Mouse (Mus musculus): ENCODE results near the gene Hba-x. TPM values are rescaled to one million over a fixed set of nuclear protein-coding genes. Genes with fewer than 3 reads are reported as not detected.
"Not testable (repeated sequence)": the region's sequence is repeated elsewhere in the genome, so short reads cannot be mapped to it uniquely, and the experiment has no call there.

Gene Hba-x
- total RNA-seq, 1 experiment = not detected

- Histone ChIP-seq H3K36me3 (ENCODE audit: control insufficient read depth, insufficient read depth, low read length, poor library complexity, severe bottlenecking) (no peaks in the 10 kb centered on the region), H3K9me3 (ENCODE audit: control insufficient read depth, insufficient read depth, low read depth, low read length) (no peaks in the 10 kb centered on the region), H3K4me1 (ENCODE audit: control insufficient read depth in 2 of 2, insufficient read depth in 2 of 2, low read length in 2 of 2, poor library complexity in 1 of 2) (no peaks in the 10 kb centered on the region; a peak in 1 of 4 replicates), H3K9ac (ENCODE audit: insufficient read depth, low read depth, low read length, poor library complexity, severe bottlenecking) (no peak overlapping the region), H3K4me3 (ENCODE audit: insufficient read depth in 1 of 2, low read depth in 1 of 2, low read length in 2 of 2, poor library complexity in 1 of 2, severe bottlenecking in 1 of 2) (no peak overlapping the region), H3K27ac (ENCODE audit: insufficient read depth, low read depth, low read length, poor library complexity, severe bottlenecking) (no peak overlapping the region)
- no peak for DNase-seq (ENCODE audit: low read depth, low spot score)
- in situ Hi-C loops (cut with MboI; ENCODE audit: low sequenced_read_pairs in 2 of 2, unreplicated experiment in 2 of 2) = no loop called here
- TF ChIP-seq HCFC1 (IDR thresholded peaks at IDR 0.05; ENCODE audit: borderline replicate concordance, insufficient read depth, low read length) (no peak), MAFK (IDR thresholded peaks at IDR 0.05; ENCODE audit: insufficient read depth, low read depth, low read length) (no peak), CHD2 (IDR thresholded peaks at IDR 0.05; ENCODE audit: low read depth, low read length) (no peak), ZC3H11A (IDR thresholded peaks at IDR 0.05; ENCODE audit: borderline replicate concordance, low read depth, low read length) (no peak), ZNF384 (IDR thresholded peaks at IDR 0.05; ENCODE audit: low read depth, low read length) (no peak)
Measured at GRCm38 (mm10) chr11:32280646-32281045, 4.4 kb downstream of the Hba-x start.

GRCm38 (mm10) chr11:32281416-32282144 is 5.4 kb downstream of the Hba-x start:
- H3K4me1 ChIP-seq (ENCODE audit: control insufficient read depth in 2 of 2, insufficient read depth in 2 of 2, low read length in 2 of 2, poor library complexity in 1 of 2) = no peaks in the 10 kb centered on the region; a peak in 1 of 4 replicates
- H3K9ac ChIP-seq (ENCODE audit: insufficient read depth, low read depth, low read length, poor library complexity, severe bottlenecking) = no peak overlapping the region
- in situ Hi-C loops (cut with MboI; ENCODE audit: low sequenced_read_pairs in 2 of 2, unreplicated experiment in 2 of 2) = no loop called here
- no peak overlapping the region for H3K27ac ChIP-seq (ENCODE audit: insufficient read depth, low read depth, low read length, poor library complexity, severe bottlenecking)
- TF ChIP-seq MAFK (IDR thresholded peaks at IDR 0.05; ENCODE audit: insufficient read depth, low read depth, low read length) = no peak
- H3K36me3 ChIP-seq (ENCODE audit: control insufficient read depth, insufficient read depth, low read length, poor library complexity, severe bottlenecking) = no peaks in the 10 kb centered on the region
- no peaks in the 10 kb centered on the region for H3K9me3 ChIP-seq (ENCODE audit: control insufficient read depth, insufficient read depth, low read depth, low read length)
- no peak overlapping the region for H3K4me3 ChIP-seq (ENCODE audit: insufficient read depth in 1 of 2, low read depth in 1 of 2, low read length in 2 of 2, poor library complexity in 1 of 2, severe bottlenecking in 1 of 2)
- DNase-seq (ENCODE audit: low read depth, low spot score) = no peak

- H3K36me3 ChIP-seq (ENCODE audit: control insufficient read depth, insufficient read depth, low read length, poor library complexity, severe bottlenecking); in situ Hi-C loops (cut with MboI; ENCODE audit: low sequenced_read_pairs in 2 of 2, unreplicated experiment in 2 of 2); H3K27ac ChIP-seq (ENCODE audit: insufficient read depth, low read depth, low read length, poor library complexity, severe bottlenecking); DNase-seq (ENCODE audit: low read depth, low spot score); H3K9me3 ChIP-seq (ENCODE audit: control insufficient read depth, insufficient read depth, low read depth, low read length); H3K9ac ChIP-seq (ENCODE audit: insufficient read depth, low read depth, low read length, poor library complexity, severe bottlenecking); H3K4me1 ChIP-seq (ENCODE audit: control insufficient read depth in 2 of 2, insufficient read depth in 2 of 2, low read length in 2 of 2, poor library complexity in 1 of 2); H3K4me3 ChIP-seq (ENCODE audit: insufficient read depth in 1 of 2, low read depth in 1 of 2, low read length in 2 of 2, poor library complexity in 1 of 2, severe bottlenecking in 1 of 2): not testable (repeated sequence)
Measured at GRCm38 (mm10) chr11:32283091-32283777, 7.0 kb downstream of the Hba-x start, which contains the start of gene Hba-a1. Gene Hba-a1 (plus strand): TSS chr11:32283511.

GRCm38 (mm10) chr11:32284582-32284981 is 8.4 kb downstream of the Hba-x start:
- not testable (repeated sequence) for H3K4me1 ChIP-seq (ENCODE audit: control insufficient read depth in 2 of 2, insufficient read depth in 2 of 2, low read length in 2 of 2, poor library complexity in 1 of 2); H3K9ac ChIP-seq (ENCODE audit: insufficient read depth, low read depth, low read length, poor library complexity, severe bottlenecking)

GRCm38 (mm10) chr11:32285031-32285775 is 9.0 kb downstream of the Hba-x start:
- H3K9me3 ChIP-seq (ENCODE audit: control insufficient read depth, insufficient read depth, low read depth, low read length) = no peaks in the 10 kb centered on the region
- in situ Hi-C loops (cut with MboI; ENCODE audit: low sequenced_read_pairs in 2 of 2, unreplicated experiment in 2 of 2) = no loop called here
- no peak overlapping the region for H3K27ac ChIP-seq (ENCODE audit: insufficient read depth, low read depth, low read length, poor library complexity, severe bottlenecking)
- H3K4me3 ChIP-seq (ENCODE audit: insufficient read depth in 1 of 2, low read depth in 1 of 2, low read length in 2 of 2, poor library complexity in 1 of 2, severe bottlenecking in 1 of 2) = no peak overlapping the region
- H3K36me3 ChIP-seq (ENCODE audit: control insufficient read depth, insufficient read depth, low read length, poor library complexity, severe bottlenecking) = no peaks in the 10 kb centered on the region
- no peaks in the 10 kb centered on the region for H3K4me1 ChIP-seq (ENCODE audit: control insufficient read depth in 2 of 2, insufficient read depth in 2 of 2, low read length in 2 of 2, poor library complexity in 1 of 2)
- TF ChIP-seq HCFC1 (IDR thresholded peaks at IDR 0.05; ENCODE audit: borderline replicate concordance, insufficient read depth, low read length) = no peak
- no peak for TF ChIP-seq ZNF384 (IDR thresholded peaks at IDR 0.05; ENCODE audit: low read depth, low read length)
- no peak for TF ChIP-seq MAFK (IDR thresholded peaks at IDR 0.05; ENCODE audit: insufficient read depth, low read depth, low read length)
- no peak for TF ChIP-seq CHD2 (IDR thresholded peaks at IDR 0.05; ENCODE audit: low read depth, low read length)
- TF ChIP-seq ZC3H11A (IDR thresholded peaks at IDR 0.05; ENCODE audit: borderline replicate concordance, low read depth, low read length) = no peak
- no peak overlapping the region for H3K9ac ChIP-seq (ENCODE audit: insufficient read depth, low read depth, low read length, poor library complexity, severe bottlenecking)
- no peak for DNase-seq (ENCODE audit: low read depth, low spot score)

More at GRCm38 (mm10) chr11:32284582-32284981, 8.4 kb downstream of the Hba-x start:
- in situ Hi-C loops (cut with MboI; ENCODE audit: low sequenced_read_pairs in 2 of 2, unreplicated experiment in 2 of 2); H3K4me3 ChIP-seq (ENCODE audit: insufficient read depth in 1 of 2, low read depth in 1 of 2, low read length in 2 of 2, poor library complexity in 1 of 2, severe bottlenecking in 1 of 2); H3K27ac ChIP-seq (ENCODE audit: insufficient read depth, low read depth, low read length, poor library complexity, severe bottlenecking); H3K36me3 ChIP-seq (ENCODE audit: control insufficient read depth, insufficient read depth, low read length, poor library complexity, severe bottlenecking); DNase-seq (ENCODE audit: low read depth, low spot score); H3K9me3 ChIP-seq (ENCODE audit: control insufficient read depth, insufficient read depth, low read depth, low read length): not testable (repeated sequence)

GRCm38 (mm10) chr11:32285887-32286286 is 9.7 kb downstream of the Hba-x start:
- H3K9ac ChIP-seq (ENCODE audit: insufficient read depth, low read depth, low read length, poor library complexity, severe bottlenecking); in situ Hi-C loops (cut with MboI; ENCODE audit: low sequenced_read_pairs in 2 of 2, unreplicated experiment in 2 of 2); DNase-seq (ENCODE audit: low read depth, low spot score); H3K4me1 ChIP-seq (ENCODE audit: control insufficient read depth in 2 of 2, insufficient read depth in 2 of 2, low read length in 2 of 2, poor library complexity in 1 of 2); H3K27ac ChIP-seq (ENCODE audit: insufficient read depth, low read depth, low read length, poor library complexity, severe bottlenecking); H3K4me3 ChIP-seq (ENCODE audit: insufficient read depth in 1 of 2, low read depth in 1 of 2, low read length in 2 of 2, poor library complexity in 1 of 2, severe bottlenecking in 1 of 2); H3K36me3 ChIP-seq (ENCODE audit: control insufficient read depth, insufficient read depth, low read length, poor library complexity, severe bottlenecking); H3K9me3 ChIP-seq (ENCODE audit: control insufficient read depth, insufficient read depth, low read depth, low read length): not testable (repeated sequence)

Data from ES-E14 (cell line).